Mouse (Mus musculus): ENCODE data around the gene Tspan11. TPM values are rescaled to one million over a fixed set of nuclear protein-coding genes. Genes with fewer than 3 reads are reported as not detected.

Gene Tspan11
- total RNA-seq (2014; rRNA removed; ENCODE audit: low replicate concordance) (1.5 and 2.5 TPM in 2 replicates), polyA plus RNA-seq (2015; fragmentation: Nextera tagmentation; extraction: Ambion mirVana) (1.7 and 2.3 TPM in 2 replicates)

GRCm38 (mm10) chr6:127887511-127888421, at the start of gene Tspan11:
Gene Tspan11 (plus strand): TSS chr6:127887589.
- Histone ChIP-seq H3K9ac (replicated peaks; ENCODE audit: low read depth, low read length) (peak within 1 kb of the TSS; percentile 35; the same call in 1 of the 2 replicates), H3K4me2 (ENCODE audit: low read depth, low read length) (peak within 1 kb of the TSS; percentile 75), H3K27me3 (ENCODE audit: control insufficient read depth, insufficient read depth, low read length) (peaks cover 13% of the 10 kb centered on the region; the same call in 1 of the 2 replicates), H3K27ac (ENCODE audit: low read depth) (no peak within 1 kb of the TSS), H3K4me3 (ENCODE audit: low read depth, low read length) (peak within 1 kb of the TSS; percentile 46), H3K4me1 (ENCODE audit: control insufficient read depth, insufficient read depth) (no peaks in the 10 kb centered on the region), H3K36me3 (replicated peaks; ENCODE audit: control insufficient read depth, insufficient read depth, low read length) (no peaks in the 10 kb centered on the region), H3K9me3 (replicated peaks; ENCODE audit: control insufficient read depth, low read length) (peaks cover 5% of the 10 kb centered on the region; the same call in 1 of the 2 replicates)
- no peak for TF ChIP-seq EP300 (IDR thresholded peaks at IDR 0.05; ENCODE audit: low read depth)
- no peak for TF ChIP-seq CTCF (IDR thresholded peaks at IDR 0.05; ENCODE audit: low read depth)
- ATAC-seq (ENCODE audit: insufficient read depth, low read depth) (peak; percentile 49), DNase-seq (ENCODE audit: low spot score) (no peak)
- WGBS = 5% methylated on average over 33 of the region's 36 CpGs

- H3K9ac ChIP-seq (replicated peaks; ENCODE audit: low read depth, low read length) = no peak overlapping the region
- WGBS = 89% methylated on average over 4 of the region's 4 CpGs
- no peaks in the 10 kb centered on the region for H3K9me3 ChIP-seq (replicated peaks; ENCODE audit: control insufficient read depth, low read length)
- TF ChIP-seq CTCF (IDR thresholded peaks at IDR 0.05; ENCODE audit: low read depth) = no peak
- TF ChIP-seq EP300 (IDR thresholded peaks at IDR 0.05; ENCODE audit: low read depth) = no peak
- no peaks in the 10 kb centered on the region for H3K36me3 ChIP-seq (replicated peaks; ENCODE audit: control insufficient read depth, insufficient read depth, low read length)
- no peak overlapping the region for H3K4me3 ChIP-seq (ENCODE audit: low read depth, low read length)
- no peak overlapping the region for H3K27ac ChIP-seq (ENCODE audit: low read depth)
- H3K4me1 ChIP-seq (ENCODE audit: control insufficient read depth, insufficient read depth) = no peaks in the 10 kb centered on the region
- ATAC-seq (ENCODE audit: insufficient read depth, low read depth) (no peak), DNase-seq (ENCODE audit: low spot score) (no peak)
- no peaks in the 10 kb centered on the region for H3K27me3 ChIP-seq (ENCODE audit: control insufficient read depth, insufficient read depth, low read length)
- no peak overlapping the region for H3K4me2 ChIP-seq (ENCODE audit: low read depth, low read length)
These were observed 49.5 kb upstream of the Tspan11 start for GRCm38 (mm10) chr6:127837910-127838309.

- H3K4me2 ChIP-seq (ENCODE audit: low read depth, low read length) = no peak overlapping the region
- TF ChIP-seq EP300 (IDR thresholded peaks at IDR 0.05; ENCODE audit: low read depth) (no peak), CTCF (IDR thresholded peaks at IDR 0.05; ENCODE audit: low read depth) (no peak)
- ATAC-seq (ENCODE audit: insufficient read depth, low read depth) (no peak), DNase-seq (ENCODE audit: low spot score) (no peak)
- H3K27ac ChIP-seq (ENCODE audit: low read depth) = no peak overlapping the region
- H3K4me3 ChIP-seq (ENCODE audit: low read depth, low read length) = no peak overlapping the region
- no peaks in the 10 kb centered on the region for H3K9me3 ChIP-seq (replicated peaks; ENCODE audit: control insufficient read depth, low read length)
- H3K4me1 ChIP-seq (ENCODE audit: control insufficient read depth, insufficient read depth) = no peaks in the 10 kb centered on the region
- 81% methylated on average over 2 of the region's 2 CpGs for WGBS
- H3K27me3 ChIP-seq (ENCODE audit: control insufficient read depth, insufficient read depth, low read length) = no peaks in the 10 kb centered on the region
- H3K9ac ChIP-seq (replicated peaks; ENCODE audit: low read depth, low read length) = no peak overlapping the region
- H3K36me3 ChIP-seq (replicated peaks; ENCODE audit: control insufficient read depth, insufficient read depth, low read length) = no peaks in the 10 kb centered on the region
These were observed 47.9 kb upstream of the Tspan11 start for GRCm38 (mm10) chr6:127839538-127839937.

- ATAC-seq (ENCODE audit: insufficient read depth, low read depth) (no peak), DNase-seq (ENCODE audit: low spot score) (no peak)
- no peaks in the 10 kb centered on the region for H3K9me3 ChIP-seq (replicated peaks; ENCODE audit: control insufficient read depth, low read length)
- no peaks in the 10 kb centered on the region for H3K36me3 ChIP-seq (replicated peaks; ENCODE audit: control insufficient read depth, insufficient read depth, low read length)
- WGBS = 84% methylated on average over 7 of the region's 7 CpGs
- H3K4me1 ChIP-seq (ENCODE audit: control insufficient read depth, insufficient read depth) = no peaks in the 10 kb centered on the region
- no peak overlapping the region for H3K4me2 ChIP-seq (ENCODE audit: low read depth, low read length)
- no peak overlapping the region for H3K9ac ChIP-seq (replicated peaks; ENCODE audit: low read depth, low read length)
- no peaks in the 10 kb centered on the region for H3K27me3 ChIP-seq (ENCODE audit: control insufficient read depth, insufficient read depth, low read length)
- TF ChIP-seq CTCF (IDR thresholded peaks at IDR 0.05; ENCODE audit: low read depth) (no peak), EP300 (IDR thresholded peaks at IDR 0.05; ENCODE audit: low read depth) (no peak)
- H3K27ac ChIP-seq (ENCODE audit: low read depth) = no peak overlapping the region
- H3K4me3 ChIP-seq (ENCODE audit: low read depth, low read length) = no peak overlapping the region
These were observed 47.2 kb upstream of the Tspan11 start for GRCm38 (mm10) chr6:127840171-127840570.

DNA sequence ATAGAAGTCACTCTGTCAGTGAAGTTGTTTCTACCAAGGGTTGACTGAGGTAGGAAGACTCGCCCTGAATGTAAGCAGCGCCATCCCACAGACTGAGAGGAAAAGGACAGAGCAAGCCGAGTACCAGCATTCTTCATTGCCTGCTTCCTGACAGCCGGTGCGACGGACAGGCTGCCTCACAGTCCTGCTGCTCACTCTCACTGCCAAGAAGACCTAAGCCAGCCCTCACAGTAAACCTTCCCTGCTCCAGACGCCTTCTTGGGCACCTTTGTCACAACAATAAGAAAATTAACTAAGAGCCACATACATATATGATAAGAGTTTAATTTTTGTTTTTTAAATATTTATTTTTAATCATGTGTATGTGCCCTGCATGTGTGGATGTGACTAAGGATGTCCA, 46.1 kb upstream of the Tspan11 start:
- TF ChIP-seq EP300 (IDR thresholded peaks at IDR 0.05; ENCODE audit: low read depth) (no peak), CTCF (IDR thresholded peaks at IDR 0.05; ENCODE audit: low read depth) (no peak)

More for the DNA sequence above, 46.1 kb upstream of the Tspan11 start:
- no peaks in the 10 kb centered on the region for H3K4me1 ChIP-seq (ENCODE audit: control insufficient read depth, insufficient read depth)
- H3K4me3 ChIP-seq (ENCODE audit: low read depth, low read length) = no peak overlapping the region
- no peaks in the 10 kb centered on the region for H3K36me3 ChIP-seq (replicated peaks; ENCODE audit: control insufficient read depth, insufficient read depth, low read length)
- no peak for DNase-seq (ENCODE audit: low spot score)
- no peak overlapping the region for H3K27ac ChIP-seq (ENCODE audit: low read depth)
- no peaks in the 10 kb centered on the region for H3K9me3 ChIP-seq (replicated peaks; ENCODE audit: control insufficient read depth, low read length)
- H3K4me2 ChIP-seq (ENCODE audit: low read depth, low read length) = no peak overlapping the region
- no peaks in the 10 kb centered on the region for H3K27me3 ChIP-seq (ENCODE audit: control insufficient read depth, insufficient read depth, low read length)
- no peak overlapping the region for H3K9ac ChIP-seq (replicated peaks; ENCODE audit: low read depth, low read length)
- no peak for ATAC-seq (ENCODE audit: insufficient read depth, low read depth)
- WGBS = 57% methylated on average over 7 of the region's 7 CpGs
